Mouse (Mus musculus): ENCODE measurements at regions not wholly inside any gene's neighbourhood (a gene's known extent, or its start where the extent isn't known, plus 50 kb on each side); places are given as distances from the start of the nearest gene placed in this dataset.

DNA sequence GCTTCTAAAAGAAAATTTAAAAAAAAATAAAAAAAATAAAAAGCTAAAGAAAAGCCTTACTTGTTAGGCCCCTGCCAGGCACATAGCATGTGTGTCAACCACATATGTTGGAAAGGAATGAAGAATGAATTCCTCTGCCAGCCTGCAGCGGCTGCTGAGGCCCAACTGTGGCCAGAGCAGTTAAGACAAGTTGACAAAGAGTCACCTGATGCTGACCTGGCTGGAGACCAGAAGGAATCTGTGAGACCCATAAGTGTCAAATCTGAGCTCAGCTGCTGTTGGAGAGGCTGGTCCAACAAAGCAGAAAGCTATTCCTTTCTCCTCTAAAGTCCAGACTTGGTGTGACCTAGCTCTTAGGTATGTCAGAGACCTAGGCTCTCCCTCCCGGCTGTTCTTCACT lies 78.5 kb upstream of the Itga6 start:
- Histone ChIP-seq H3K4me3 (ENCODE audit: low read depth, low read length) (no peak overlapping the region), H3K27me3 (ENCODE audit: control insufficient read depth, insufficient read depth, low read length) (no peaks in the 10 kb centered on the region), H3K27ac (ENCODE audit: low read depth, low read length) (no peak overlapping the region), H3K4me1 (replicated peaks; ENCODE audit: control insufficient read depth, insufficient read depth, low read length) (no peaks in the 10 kb centered on the region), H3K9ac (ENCODE audit: low read depth, low read length) (no peak overlapping the region), H3K36me3 (ENCODE audit: control insufficient read depth, insufficient read depth, low read length) (no peaks in the 10 kb centered on the region), H3K4me2 (replicated peaks; ENCODE audit: low read depth, low read length) (no peak overlapping the region), H3K9me3 (ENCODE audit: control insufficient read depth, low read length) (no peaks in the 10 kb centered on the region)
- 85% methylated on average over 2 of the region's 2 CpGs for WGBS
- ATAC-seq (ENCODE audit: low FRiP score) (no peak), DNase-seq (ENCODE audit: low spot score) (no peak)

DNA sequence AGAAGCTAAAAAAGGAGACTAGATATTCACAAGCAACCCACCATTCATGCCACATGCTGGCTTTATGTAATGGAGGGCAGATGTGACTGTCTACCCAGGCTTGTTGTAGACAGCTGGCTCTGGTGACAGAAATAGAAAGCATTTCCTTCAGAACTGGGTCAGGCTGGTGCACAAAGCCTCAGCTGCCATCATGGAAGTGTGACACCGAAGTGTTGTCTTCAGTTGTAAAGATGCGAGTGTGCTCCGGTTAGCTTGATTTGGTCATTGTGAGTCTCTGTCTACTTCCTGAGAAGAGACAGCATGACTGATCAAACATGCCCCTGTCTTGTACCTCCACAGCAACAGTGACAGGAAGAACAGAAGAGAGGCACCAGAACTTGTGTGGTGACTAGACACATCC lies 77.7 kb upstream of the Itga6 start:
- Histone ChIP-seq H3K4me3 (ENCODE audit: low read depth, low read length) (no peak overlapping the region), H3K27me3 (ENCODE audit: control insufficient read depth, insufficient read depth, low read length) (no peaks in the 10 kb centered on the region), H3K4me2 (replicated peaks; ENCODE audit: low read depth, low read length) (no peak overlapping the region), H3K9ac (ENCODE audit: low read depth, low read length) (no peak overlapping the region), H3K4me1 (replicated peaks; ENCODE audit: control insufficient read depth, insufficient read depth, low read length) (no peaks in the 10 kb centered on the region), H3K9me3 (ENCODE audit: control insufficient read depth, low read length) (no peaks in the 10 kb centered on the region), H3K36me3 (ENCODE audit: control insufficient read depth, insufficient read depth, low read length) (no peaks in the 10 kb centered on the region), H3K27ac (ENCODE audit: low read depth, low read length) (no peak overlapping the region)
- ATAC-seq (ENCODE audit: low FRiP score) (no peak), DNase-seq (ENCODE audit: low spot score) (no peak)
- WGBS: 94% methylated on average over 3 of the region's 3 CpGs

- 89% methylated on average over 6 of the region's 6 CpGs for WGBS
Observed at GRCm38 (mm10) chr2:71670228-71670790, 75.1 kb upstream of the Itga6 start.

DNA sequence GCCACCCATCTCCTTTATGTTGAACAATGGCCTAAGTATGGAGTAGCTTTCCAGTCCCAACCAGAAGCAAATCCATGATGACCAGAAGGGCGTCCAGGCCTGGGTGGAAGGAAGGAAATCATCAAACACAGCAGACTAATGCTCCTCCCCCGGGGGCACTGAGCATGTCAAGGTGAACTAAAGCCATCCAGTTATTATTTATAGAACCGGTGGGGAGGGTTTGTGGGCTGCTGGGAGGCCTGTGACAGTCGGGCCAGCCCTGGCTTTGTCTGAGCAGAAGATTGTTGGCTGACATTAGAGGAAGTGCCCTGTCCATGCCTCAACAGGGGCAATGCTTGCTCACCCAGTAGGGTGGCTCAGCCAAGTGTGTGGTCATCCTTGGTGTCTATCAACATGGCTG lies 74.5 kb upstream of the Itga6 start:
- Histone ChIP-seq H3K9me3 (ENCODE audit: control insufficient read depth, low read length) (no peaks in the 10 kb centered on the region), H3K27ac (ENCODE audit: low read depth, low read length) (no peak overlapping the region), H3K4me2 (replicated peaks; ENCODE audit: low read depth, low read length) (no peak overlapping the region), H3K4me1 (replicated peaks; ENCODE audit: control insufficient read depth, insufficient read depth, low read length) (no peaks in the 10 kb centered on the region), H3K27me3 (ENCODE audit: control insufficient read depth, insufficient read depth, low read length) (no peaks in the 10 kb centered on the region), H3K4me3 (ENCODE audit: low read depth, low read length) (no peak overlapping the region), H3K9ac (ENCODE audit: low read depth, low read length) (no peak overlapping the region), H3K36me3 (ENCODE audit: control insufficient read depth, insufficient read depth, low read length) (no peaks in the 10 kb centered on the region)
- 86% methylated on average over 4 of the region's 4 CpGs for WGBS
- no peak for DNase-seq (ENCODE audit: low spot score)
- no peak for ATAC-seq (ENCODE audit: low FRiP score)

More at GRCm38 (mm10) chr2:71670228-71670790, 75.1 kb upstream of the Itga6 start:
- Histone ChIP-seq H3K4me2 (replicated peaks; ENCODE audit: low read depth, low read length) (no peak overlapping the region), H3K36me3 (ENCODE audit: control insufficient read depth, insufficient read depth, low read length) (no peaks in the 10 kb centered on the region), H3K4me1 (replicated peaks; ENCODE audit: control insufficient read depth, insufficient read depth, low read length) (no peaks in the 10 kb centered on the region), H3K9me3 (ENCODE audit: control insufficient read depth, low read length) (no peaks in the 10 kb centered on the region), H3K27me3 (ENCODE audit: control insufficient read depth, insufficient read depth, low read length) (no peaks in the 10 kb centered on the region), H3K27ac (ENCODE audit: low read depth, low read length) (no peak overlapping the region), H3K4me3 (ENCODE audit: low read depth, low read length) (no peak overlapping the region), H3K9ac (ENCODE audit: low read depth, low read length) (no peak overlapping the region)
- ATAC-seq (ENCODE audit: low FRiP score): no peak
- no peak for DNase-seq (ENCODE audit: low spot score)

- ATAC-seq (ENCODE audit: low FRiP score) (no peak), DNase-seq (ENCODE audit: low spot score) (no peak)
- H3K27me3 ChIP-seq (ENCODE audit: control insufficient read depth, insufficient read depth, low read length): no peaks in the 10 kb centered on the region
- H3K9me3 ChIP-seq (ENCODE audit: control insufficient read depth, low read length): no peaks in the 10 kb centered on the region
- WGBS: 54% methylated on average over 18 of the region's 18 CpGs
- no peak overlapping the region for H3K4me3 ChIP-seq (ENCODE audit: low read depth, low read length)
- H3K4me1 ChIP-seq (replicated peaks; ENCODE audit: control insufficient read depth, insufficient read depth, low read length): no peaks in the 10 kb centered on the region
- H3K27ac ChIP-seq (ENCODE audit: low read depth, low read length): no peak overlapping the region
- H3K9ac ChIP-seq (ENCODE audit: low read depth, low read length): no peak overlapping the region
- no peak overlapping the region for H3K4me2 ChIP-seq (replicated peaks; ENCODE audit: low read depth, low read length)
- no peaks in the 10 kb centered on the region for H3K36me3 ChIP-seq (ENCODE audit: control insufficient read depth, insufficient read depth, low read length)
Observed at GRCm38 (mm10) chr2:71673087-71673920, 72.1 kb upstream of the Itga6 start.

- DNase-seq (ENCODE audit: low spot score): no peak
- 42% methylated on average over 1 of the region's 1 CpGs for WGBS
- ATAC-seq (ENCODE audit: low FRiP score): no peak
- no peaks in the 10 kb centered on the region for H3K27me3 ChIP-seq (ENCODE audit: control insufficient read depth, insufficient read depth, low read length)
- no peak overlapping the region for H3K4me3 ChIP-seq (ENCODE audit: low read depth, low read length)
- no peaks in the 10 kb centered on the region for H3K4me1 ChIP-seq (replicated peaks; ENCODE audit: control insufficient read depth, insufficient read depth, low read length)
- no peaks in the 10 kb centered on the region for H3K9me3 ChIP-seq (ENCODE audit: control insufficient read depth, low read length)
- no peaks in the 10 kb centered on the region for H3K36me3 ChIP-seq (ENCODE audit: control insufficient read depth, insufficient read depth, low read length)
- H3K27ac ChIP-seq (ENCODE audit: low read depth, low read length): no peak overlapping the region
- no peak overlapping the region for H3K4me2 ChIP-seq (replicated peaks; ENCODE audit: low read depth, low read length)
- H3K9ac ChIP-seq (ENCODE audit: low read depth, low read length): no peak overlapping the region
Observed at GRCm38 (mm10) chr2:71680746-71681145, 64.7 kb upstream of the Itga6 start.

- Histone ChIP-seq H3K4me3 (ENCODE audit: low read depth, low read length) (no peak overlapping the region), H3K27me3 (ENCODE audit: control insufficient read depth, insufficient read depth, low read length) (no peaks in the 10 kb centered on the region), H3K9ac (ENCODE audit: low read depth, low read length) (no peak overlapping the region), H3K36me3 (ENCODE audit: control insufficient read depth, insufficient read depth, low read length) (no peaks in the 10 kb centered on the region), H3K9me3 (ENCODE audit: control insufficient read depth, low read length) (no peaks in the 10 kb centered on the region), H3K27ac (ENCODE audit: low read depth, low read length) (no peak overlapping the region), H3K4me1 (replicated peaks; ENCODE audit: control insufficient read depth, insufficient read depth, low read length) (no peaks in the 10 kb centered on the region), H3K4me2 (replicated peaks; ENCODE audit: low read depth, low read length) (no peak overlapping the region)
- whole genome bisulfite sequencing: 55% methylated on average over 4 of the region's 4 CpGs
- DNase-seq (ENCODE audit: low spot score) (no peak), ATAC-seq (ENCODE audit: low FRiP score) (no peak)
Observed at GRCm38 (mm10) chr2:71681148-71681547, 64.3 kb upstream of the Itga6 start.

DNA sequence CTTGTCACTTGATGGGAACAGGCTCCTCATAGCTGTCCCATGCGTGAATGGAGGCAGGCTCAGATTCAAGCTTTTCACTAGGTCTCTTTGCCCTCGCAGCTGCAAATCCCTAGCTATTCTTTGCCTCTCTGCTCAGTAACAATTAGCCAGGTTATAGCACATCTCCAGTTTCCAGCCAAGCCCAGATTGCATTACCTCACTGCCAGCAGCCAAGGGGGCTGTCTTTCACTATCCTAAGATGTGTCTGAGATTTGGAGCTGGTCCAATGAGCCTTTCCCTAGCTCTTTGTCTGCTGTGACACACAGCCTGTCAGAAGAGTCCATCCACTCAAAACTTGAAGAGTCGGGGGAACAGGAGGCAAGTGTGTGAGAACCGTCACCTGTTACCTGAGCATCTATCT lies 62.0 kb upstream of the Itga6 start:
- Histone ChIP-seq H3K4me1 (replicated peaks; ENCODE audit: control insufficient read depth, insufficient read depth, low read length) (no peaks in the 10 kb centered on the region), H3K27ac (ENCODE audit: low read depth, low read length) (no peak overlapping the region), H3K4me3 (ENCODE audit: low read depth, low read length) (no peak overlapping the region), H3K9me3 (ENCODE audit: control insufficient read depth, low read length) (no peaks in the 10 kb centered on the region), H3K9ac (ENCODE audit: low read depth, low read length) (no peak overlapping the region), H3K4me2 (replicated peaks; ENCODE audit: low read depth, low read length) (no peak overlapping the region), H3K27me3 (ENCODE audit: control insufficient read depth, insufficient read depth, low read length) (no peaks in the 10 kb centered on the region), H3K36me3 (ENCODE audit: control insufficient read depth, insufficient read depth, low read length) (no peaks in the 10 kb centered on the region)
- 77% methylated on average over 4 of the region's 4 CpGs for WGBS
- no peak for DNase-seq (ENCODE audit: low spot score)
- no peak for ATAC-seq (ENCODE audit: low FRiP score)

DNA sequence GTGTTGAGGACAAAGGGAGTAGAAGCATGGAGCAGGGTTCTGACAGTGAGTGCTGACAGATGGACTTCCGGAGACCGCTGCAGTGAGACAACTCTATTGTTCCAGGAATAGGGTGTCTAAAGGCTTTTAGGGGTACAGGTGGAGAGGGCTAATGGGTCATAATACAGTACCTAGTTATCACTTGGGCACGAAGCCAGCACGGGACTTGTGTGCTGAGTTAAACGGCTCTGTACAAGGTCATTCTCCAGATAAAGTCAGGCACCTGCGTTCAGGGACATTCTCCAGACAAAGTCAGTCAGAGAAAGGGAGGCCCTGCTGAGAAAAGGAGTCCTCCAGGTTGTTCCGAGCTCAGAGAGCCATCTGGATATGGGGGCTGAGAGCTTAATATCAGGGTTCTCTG lies 60.2 kb upstream of the Itga6 start:
- WGBS: 87% methylated on average over 7 of the region's 7 CpGs
- DNase-seq (ENCODE audit: low spot score) (no peak), ATAC-seq (ENCODE audit: low FRiP score) (no peak)
- H3K4me3 ChIP-seq (ENCODE audit: low read depth, low read length): no peak overlapping the region
- H3K36me3 ChIP-seq (ENCODE audit: control insufficient read depth, insufficient read depth, low read length): no peaks in the 10 kb centered on the region
- no peaks in the 10 kb centered on the region for H3K27me3 ChIP-seq (ENCODE audit: control insufficient read depth, insufficient read depth, low read length)
- H3K4me1 ChIP-seq (replicated peaks; ENCODE audit: control insufficient read depth, insufficient read depth, low read length): no peaks in the 10 kb centered on the region
- H3K4me2 ChIP-seq (replicated peaks; ENCODE audit: low read depth, low read length): no peak overlapping the region
- H3K9me3 ChIP-seq (ENCODE audit: control insufficient read depth, low read length): no peaks in the 10 kb centered on the region
- no peak overlapping the region for H3K9ac ChIP-seq (ENCODE audit: low read depth, low read length)
- H3K27ac ChIP-seq (ENCODE audit: low read depth, low read length): no peak overlapping the region

Data from hindbrain, embryonic 11.5 days (tissue).